Mouse (Mus musculus) lung, postnatal 0 days (tissue): ENCODE results near the gene Birc6. TPM values are rescaled to one million over a fixed set of nuclear protein-coding genes. Genes with fewer than 3 reads are reported as not detected.

ENCODE experiments used
- ATAC-seq: fragments of 200-750 bp; cut with Nextera tagmentation; 2 replicates; pipeline ENCODE4 v1.8.0; 2017; ENCODE audit warnings: moderate library complexity
- DNase-seq: peaks from one replicate; pipeline ENCODE4 v3.0.0-alpha.2; 2016; ENCODE audit warnings: low spot score
- H3K27ac ChIP-seq: fragments of 300-500 bp; sonication (generic); 2 replicates; pipeline ENCODE4 v1.5.1; 2014; ENCODE audit warnings: antibody characterized with exemption, mild to moderate bottlenecking, low read length, mixed read lengths
- H3K27me3 ChIP-seq: fragments of 300-500 bp; sonication (generic); replicated peaks from 2 replicates; pipeline ENCODE4 v1.6.1; 2014; ENCODE audit warnings: low read length, mixed read lengths; ENCODE audit not compliant: insufficient read depth
- H3K36me3 ChIP-seq: fragments of 300-500 bp; sonication (generic); 2 replicates; pipeline ENCODE4 v1.6.1; 2014; ENCODE audit warnings: low read length, mixed read lengths; ENCODE audit not compliant: insufficient read depth
- H3K4me1 ChIP-seq: fragments of 300-500 bp; sonication (generic); 2 replicates; pipeline ENCODE4 v1.6.1; 2014; ENCODE audit warnings: antibody characterized with exemption, low read depth, low read length, mixed read lengths; ENCODE audit not compliant: insufficient read depth
- H3K4me2 ChIP-seq: fragments of 300-500 bp; sonication (generic); replicated peaks from 2 replicates; pipeline ENCODE4 v1.6.1; 2014; ENCODE audit warnings: low read depth, mild to moderate bottlenecking, low read length, moderate library complexity, mixed read lengths
- H3K4me3 ChIP-seq: fragments of 300-500 bp; sonication (generic); 2 replicates; pipeline ENCODE4 v1.5.1; 2014; ENCODE audit warnings: low read depth, low read length
- H3K9ac ChIP-seq: fragments of 300-500 bp; sonication (generic); replicated peaks from 2 replicates; pipeline ENCODE4 v1.6.1; 2014; ENCODE audit warnings: low read depth, mild to moderate bottlenecking
- H3K9me3 ChIP-seq: fragments of 300-500 bp; sonication (generic); 2 replicates; pipeline ENCODE4 v1.6.1; 2016; ENCODE audit warnings: low read length, mixed read lengths
- CTCF ChIP-seq: IDR thresholded peaks from 2 replicates; pipeline ENCODE4 v1.5.1; 2016; ENCODE audit warnings: antibody characterized with exemption, mild to moderate bottlenecking
- EP300 ChIP-seq: IDR thresholded peaks from 2 replicates; pipeline ENCODE4 v1.6.1; 2016; ENCODE audit warnings: antibody characterized with exemption, mild to moderate bottlenecking, control low read depth
- WGBS: fragments of 180-500 bp; shearing (Covaris S2); extraction: QIAGEN DNeasy Blood & Tissue Kit; methylation state at CpG from one replicate; pipeline ENCODE4 v1.1.7; 2014; 5-methylcytosine and 5-hydroxymethylcytosine counted together
- polyA plus RNA-seq: library from polyadenylated mRNA; unstranded; fragments of >200 nt; fragmentation: Nextera tagmentation; extraction: Ambion mirVana; gene quantifications from 2 replicates; pipeline ENCODE4 v1.2.1, GENCODE M21; 2015

Gene Birc6
- polyA plus RNA-seq, result 104 and 108 TPM in 2 replicates

DNA sequence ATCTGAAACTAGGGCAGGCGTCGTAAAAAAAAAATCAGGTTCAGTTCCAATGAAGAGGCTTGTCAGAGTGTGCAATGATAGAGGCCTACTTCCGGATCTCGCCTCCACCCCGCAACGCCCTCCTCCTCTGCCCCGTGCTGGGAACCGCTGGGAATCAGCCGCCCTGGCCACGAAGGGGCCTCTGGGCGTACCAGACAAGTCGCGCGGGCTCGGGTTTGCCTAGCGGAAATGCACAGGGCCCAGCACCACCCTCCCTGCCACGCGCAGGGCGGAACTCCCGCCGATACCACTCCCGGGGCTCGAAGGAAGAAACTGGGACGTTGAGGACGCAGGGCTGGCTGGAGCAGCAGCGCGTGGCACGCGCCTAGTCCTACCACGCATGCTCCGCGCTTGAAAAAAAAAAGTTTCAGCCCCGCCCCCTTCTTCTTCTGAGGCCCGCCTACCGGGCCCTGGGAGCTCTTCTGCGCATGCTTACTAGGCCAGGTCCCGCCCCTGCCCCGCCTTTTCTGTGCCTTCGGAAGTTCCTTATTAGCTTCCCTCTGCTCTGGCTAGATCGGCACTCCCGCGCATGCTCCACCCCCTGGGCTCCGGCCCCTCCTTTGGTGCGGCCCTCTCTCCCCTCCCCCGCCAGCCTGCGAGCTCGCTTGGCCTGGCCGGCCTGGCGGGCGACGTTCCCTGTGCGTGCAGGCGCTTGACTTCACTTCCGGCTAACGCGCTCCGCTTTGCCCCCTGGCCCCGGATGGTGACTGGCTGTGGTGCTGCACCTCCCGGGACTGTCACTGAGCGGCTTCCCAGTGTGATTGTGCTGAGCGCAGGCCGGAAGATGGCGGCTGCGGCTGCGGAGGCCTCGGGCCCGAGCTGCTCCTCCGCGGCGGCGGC is at the start of gene Birc6:
Gene Birc6 (plus strand): TSS at position 567 of the 879 bp plus-strand sequence.
- H3K4me1 ChIP-seq, result peaks cover 9% of the 10 kb centered on the region; the same call in 1 of the 2 replicates
- no peaks in the 10 kb centered on the region for H3K36me3 ChIP-seq
- peak within 1 kb of the TSS; percentile 69 for H3K4me2 ChIP-seq
- H3K27ac ChIP-seq, result peak within 1 kb of the TSS; percentile 98
- peak; percentile 95 for ATAC-seq
- peak; percentile 100 for DNase-seq
- 2% methylated on average over 61 of the region's 71 CpGs for WGBS
- H3K9me3 ChIP-seq, result no peaks in the 10 kb centered on the region
- H3K4me3 ChIP-seq, result peak within 1 kb of the TSS; percentile 94
- H3K27me3 ChIP-seq, result no peaks in the 10 kb centered on the region
- peak; percentile 38 for TF ChIP-seq CTCF
- no peak for TF ChIP-seq EP300
- H3K9ac ChIP-seq, result peak within 1 kb of the TSS; percentile 96

DNA sequence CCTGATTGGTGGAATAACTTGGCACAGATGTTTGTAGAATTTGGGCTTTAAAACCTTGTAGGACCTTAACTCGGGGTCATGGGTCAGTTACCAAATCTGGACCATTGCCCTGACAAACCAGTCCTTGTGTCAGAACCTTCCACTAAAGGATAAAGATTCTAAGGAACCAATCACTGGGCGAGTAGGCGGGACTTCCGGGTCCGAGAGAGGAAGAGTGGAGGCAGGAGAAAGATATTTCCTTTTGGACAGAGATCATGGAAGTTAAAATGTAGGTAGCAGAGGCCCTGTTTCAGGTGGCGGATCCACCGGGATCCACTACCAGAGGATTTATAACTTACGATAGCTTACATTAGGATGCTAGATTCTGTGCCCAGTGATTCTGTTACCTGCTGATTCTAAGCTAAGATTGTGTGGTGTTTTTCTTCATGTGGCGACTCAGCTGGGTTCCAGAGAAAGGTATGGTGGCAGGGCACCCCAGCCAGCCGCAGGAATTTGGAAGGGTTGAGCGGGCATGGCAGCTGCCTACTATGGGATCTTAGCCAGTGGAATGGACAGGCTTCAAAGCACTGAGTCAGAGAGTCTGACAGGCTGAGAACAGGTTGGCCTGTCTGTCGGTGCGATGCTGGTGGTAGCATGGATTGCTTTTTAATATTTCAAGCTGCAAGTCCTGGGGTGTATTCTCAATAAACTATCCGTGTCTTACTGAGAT is 47.6 kb upstream of the Birc6 start:
- Histone ChIP-seq H3K27me3 (no peaks in the 10 kb centered on the region), H3K9me3 (no peaks in the 10 kb centered on the region), H3K4me1 (no peaks in the 10 kb centered on the region), H3K4me2 (no peak overlapping the region), H3K36me3 (no peaks in the 10 kb centered on the region), H3K27ac (no peak overlapping the region), H3K9ac (no peak overlapping the region), H3K4me3 (no peak overlapping the region)
- ATAC-seq (no peak), DNase-seq (no peak)
- 87% methylated on average over 14 of the region's 14 CpGs for WGBS
- no peak for TF ChIP-seq CTCF
- no peak for TF ChIP-seq EP300

DNA sequence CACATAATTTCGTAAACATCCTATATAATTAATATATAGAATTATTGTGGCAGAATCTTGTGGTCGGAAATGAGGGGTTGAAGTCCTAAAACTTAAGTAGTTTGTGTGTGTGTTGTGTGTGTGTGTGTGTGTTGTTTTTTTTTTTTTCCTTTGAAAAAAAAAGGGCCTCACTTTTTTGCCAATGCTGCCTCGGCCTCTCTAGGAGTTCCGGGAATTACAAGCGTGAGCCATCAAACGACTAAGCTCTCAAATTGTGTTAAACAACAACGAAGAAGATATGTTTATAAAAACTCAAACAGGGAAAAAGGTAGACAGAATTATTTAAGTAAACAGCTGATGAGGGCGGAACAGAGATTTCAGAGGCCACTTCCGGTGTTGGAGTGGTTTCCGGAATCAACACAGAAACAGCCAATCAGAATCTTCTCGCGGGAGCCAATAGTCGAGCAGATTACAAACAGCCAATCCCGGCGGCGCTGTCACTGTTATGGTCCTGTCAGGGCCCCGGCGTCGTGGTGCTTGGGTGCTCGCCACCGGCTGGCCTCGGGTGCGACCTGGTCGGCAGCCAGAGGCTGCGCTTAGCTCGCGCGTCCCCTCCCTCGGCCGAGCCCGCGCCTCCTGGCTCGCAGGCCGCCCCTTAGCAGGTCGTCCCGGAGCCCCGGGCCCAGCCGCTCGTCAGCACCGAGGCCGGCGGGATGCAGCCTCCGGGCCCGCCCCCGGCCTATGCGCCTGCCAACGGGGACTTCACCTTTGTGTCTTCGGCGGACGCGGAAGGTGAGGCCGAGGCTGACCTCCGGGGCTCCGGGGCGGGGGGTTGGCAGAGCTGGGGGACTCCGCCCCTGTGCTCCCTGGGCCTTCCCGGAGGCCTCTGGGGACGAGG is 38.8 kb upstream of the Birc6 start, which contains the start of gene Yipf4:
Gene Yipf4 (plus strand): TSS at position 470 of the 877 bp plus-strand sequence.
- H3K27ac ChIP-seq, result peak within 1 kb of the TSS; percentile 95
- ATAC-seq (peak; percentile 99), DNase-seq (peak; percentile 97)
- no peaks in the 10 kb centered on the region for H3K9me3 ChIP-seq
- no peaks in the 10 kb centered on the region; the same call in 1 of the 2 replicates for H3K4me1 ChIP-seq
- no peaks in the 10 kb centered on the region for H3K27me3 ChIP-seq
- TF ChIP-seq EP300 (peak; percentile 61), CTCF (no peak)
- WGBS, result 6% methylated on average over 32 of the region's 58 CpGs
- H3K9ac ChIP-seq, result peak within 1 kb of the TSS; percentile 84
- 0 out of 2 replicates have a peak, but pooled peaks cover 3% of the 10 kb centered on the region for H3K36me3 ChIP-seq
- peak within 1 kb of the TSS; percentile 57 for H3K4me2 ChIP-seq
- H3K4me3 ChIP-seq, result peak within 1 kb of the TSS; percentile 75

DNA sequence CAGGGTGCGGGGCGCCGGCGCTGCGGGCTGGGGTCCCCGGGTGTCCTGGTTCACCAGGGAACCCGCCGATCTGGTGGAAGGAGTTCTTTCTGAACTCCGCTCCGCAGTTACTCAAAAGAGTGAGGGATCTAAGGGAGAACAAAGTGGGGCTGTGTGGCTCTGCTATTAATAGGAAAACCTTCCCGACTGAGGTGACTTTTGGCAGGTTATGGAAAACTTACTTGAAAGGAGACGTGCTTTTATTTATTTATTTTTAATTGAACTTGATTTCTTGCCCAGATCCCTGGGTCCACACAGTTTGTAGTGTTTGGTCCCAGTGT is 38.2 kb upstream of the Birc6 start:
- Histone ChIP-seq H3K9me3 (no peaks in the 10 kb centered on the region), H3K27me3 (no peaks in the 10 kb centered on the region), H3K4me1 (no peaks in the 10 kb centered on the region; the same call in 1 of the 2 replicates), H3K4me3 (peak overlapping the region; percentile 75), H3K36me3 (0 out of 2 replicates have a peak, but pooled peaks cover 3% of the 10 kb centered on the region), H3K27ac (peak overlapping the region; percentile 95), H3K9ac (peak overlapping the region; percentile 84), H3K4me2 (peak overlapping the region; percentile 57)
- no peak for ATAC-seq
- TF ChIP-seq CTCF (no peak), EP300 (no peak)
- 2% methylated on average over 12 of the region's 12 CpGs for WGBS
- no peak for DNase-seq

DNA sequence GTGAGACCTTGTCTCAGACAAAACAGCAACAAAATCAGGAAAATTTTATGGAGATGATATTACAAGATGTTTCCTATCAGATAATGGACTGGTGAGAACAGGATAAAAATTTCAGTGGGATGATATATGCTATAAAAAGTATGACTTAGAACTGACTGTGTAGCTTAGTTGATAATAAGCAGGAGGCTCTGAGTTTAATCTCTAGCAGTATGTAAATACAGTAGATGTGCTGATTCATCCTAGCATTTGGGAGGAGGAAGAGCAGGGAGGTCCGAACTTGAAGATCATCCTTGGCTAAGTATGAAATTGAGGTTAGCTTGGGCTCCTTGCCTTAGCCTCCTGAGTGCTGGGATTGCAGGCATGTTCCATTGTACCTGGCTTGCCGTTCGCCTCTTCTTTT is 36.5 kb upstream of the Birc6 start:
- Histone ChIP-seq H3K4me3 (no peak overlapping the region), H3K36me3 (peaks cover 10% of the 10 kb centered on the region; the same call in 1 of the 2 replicates), H3K9me3 (no peaks in the 10 kb centered on the region), H3K27ac (no peak overlapping the region), H3K4me2 (no peak overlapping the region), H3K27me3 (no peaks in the 10 kb centered on the region), H3K4me1 (no peaks in the 10 kb centered on the region; the same call in 1 of the 2 replicates), H3K9ac (no peak overlapping the region)
- DNase-seq (no peak), ATAC-seq (no peak)
- TF ChIP-seq CTCF (no peak), EP300 (no peak)
- WGBS, result 89% methylated on average over 3 of the region's 3 CpGs
